Mouse (Mus musculus) midbrain, embryonic 16.5 days (tissue): ENCODE data around the gene Ctsf. TPM values are rescaled to one million over a fixed set of nuclear protein-coding genes. Genes with fewer than 3 reads are reported as not detected.
A peak's percentile ranks its signal among the peaks of the same experiment; 100 is the strongest.
"Not testable (repeated sequence)": the region's sequence is repeated elsewhere in the genome, so short reads cannot be mapped to it uniquely, and the experiment has no call there.

ENCODE experiments used
- ATAC-seq: fragments of 200-750 bp; cut with Nextera tagmentation; 2 replicates; pipeline ENCODE4 v1.8.0; 2017; ENCODE audit warnings: moderate TSS enrichment
- H3K27ac ChIP-seq: fragments of 300-500 bp; sonication (generic); 2 replicates; pipeline ENCODE4 v1.5.1; 2014; ENCODE audit warnings: mild to moderate bottlenecking, low read length, mixed read lengths
- H3K27me3 ChIP-seq: fragments of 300-500 bp; sonication (generic); 2 replicates; pipeline ENCODE4 v1.6.1; 2014; ENCODE audit warnings: low read depth, low read length, mixed read lengths; ENCODE audit not compliant: control insufficient read depth, insufficient read depth
- H3K36me3 ChIP-seq: fragments of 300-500 bp; sonication (generic); 2 replicates; pipeline ENCODE4 v1.6.1; 2014; ENCODE audit warnings: mild to moderate bottlenecking, low read length, moderate library complexity, mixed read lengths; ENCODE audit not compliant: control insufficient read depth, insufficient read depth
- H3K4me1 ChIP-seq: fragments of 300-500 bp; sonication (generic); 2 replicates; pipeline ENCODE4 v1.6.1; 2014; ENCODE audit warnings: mild to moderate bottlenecking, low read length, mixed read lengths; ENCODE audit not compliant: control insufficient read depth, insufficient read depth
- H3K4me2 ChIP-seq: fragments of 300-500 bp; sonication (generic); 2 replicates; pipeline ENCODE4 v1.6.1; 2014; ENCODE audit warnings: mild to moderate bottlenecking, low read length, mixed read lengths
- H3K4me3 ChIP-seq: fragments of 300-500 bp; sonication (generic); 2 replicates; pipeline ENCODE4 v1.5.1; 2014; ENCODE audit warnings: low read depth, mild to moderate bottlenecking, low read length, moderate library complexity, mixed read lengths
- H3K9ac ChIP-seq: fragments of 300-500 bp; sonication (generic); 2 replicates; pipeline ENCODE4 v1.6.1; 2014; ENCODE audit warnings: low read depth, low read length, mixed read lengths
- H3K9me3 ChIP-seq: fragments of 300-500 bp; sonication (generic); replicated peaks from 2 replicates; pipeline ENCODE4 v1.6.1; 2014; ENCODE audit warnings: mild to moderate bottlenecking, low read length, mixed read lengths; ENCODE audit not compliant: control insufficient read depth, poor library complexity, severe bottlenecking
- WGBS: fragments of 180-500 bp; shearing (Covaris S2); extraction: QIAGEN DNeasy Blood & Tissue Kit; methylation state at CpG from one replicate; pipeline ENCODE4 v1.1.7; 2014; 5-methylcytosine and 5-hydroxymethylcytosine counted together
- polyA plus RNA-seq: library from polyadenylated mRNA; unstranded; fragments of >200 nt; fragmentation: Nextera tagmentation; extraction: Ambion mirVana; gene quantifications from 2 replicates; pipeline ENCODE4 v1.2.1, GENCODE M21; 2015

The Ctsf gene
- 85.8 and 87.4 TPM in 2 replicates for polyA plus RNA-seq

DNA sequence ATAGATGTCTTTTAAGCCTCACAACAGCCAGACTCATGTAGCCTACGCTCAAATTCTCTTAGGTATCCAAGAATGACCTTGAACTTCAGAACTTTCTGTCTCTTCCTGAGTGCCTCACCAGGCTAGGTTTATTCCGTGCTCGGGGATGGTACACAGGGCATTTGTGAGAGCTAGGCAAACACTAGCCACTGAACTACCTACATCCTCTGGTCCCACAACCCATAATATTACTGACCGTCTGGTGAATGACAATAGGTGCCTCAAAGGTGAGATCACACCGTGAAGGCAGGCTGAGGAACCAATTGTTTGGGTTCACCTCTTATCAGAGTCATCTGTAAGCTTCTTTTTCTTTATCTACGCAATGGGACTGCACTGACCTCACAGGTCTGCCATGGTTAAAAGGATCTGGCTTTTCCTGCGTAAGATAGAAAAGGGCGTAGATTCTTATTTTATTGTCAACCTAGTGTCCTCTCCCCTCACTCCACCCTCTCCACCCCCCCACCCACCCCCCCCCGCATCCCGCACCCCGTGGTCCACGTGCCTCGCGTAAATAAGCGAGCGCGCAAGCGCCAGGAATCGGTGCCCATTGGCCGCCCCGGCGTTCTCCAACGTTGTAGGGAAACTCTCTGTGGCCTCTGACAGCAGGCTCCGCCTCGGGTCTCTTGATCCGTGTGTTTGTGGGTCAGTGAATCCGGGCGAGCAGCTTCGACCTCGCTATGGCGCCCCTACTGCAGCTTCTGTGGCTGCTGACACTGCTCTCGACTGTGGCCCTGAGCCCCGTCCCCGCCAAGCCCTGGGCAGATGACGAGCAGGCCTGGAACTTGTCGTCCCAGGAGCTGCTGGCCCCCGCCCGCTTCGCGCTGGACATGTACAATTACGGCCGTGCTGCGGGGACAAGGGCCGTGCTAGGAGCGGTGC lies at the start of gene Ctsf:
Gene Ctsf (plus strand): TSS at position 579 of the 918 bp plus-strand sequence.
- 3% methylated on average over 45 of the region's 45 CpGs for WGBS
- Histone ChIP-seq H3K9me3 (no peaks in the 10 kb centered on the region), H3K36me3 (peaks cover 11% of the 10 kb centered on the region), H3K9ac (peak within 1 kb of the TSS; percentile 82), H3K4me1 (peaks cover 12% of the 10 kb centered on the region), H3K27ac (peak within 1 kb of the TSS; percentile 60), H3K4me3 (peak within 1 kb of the TSS; percentile 80), H3K4me2 (peak within 1 kb of the TSS; percentile 98), H3K27me3 (no peaks in the 10 kb centered on the region)
- ATAC-seq = peak; percentile 96

DNA sequence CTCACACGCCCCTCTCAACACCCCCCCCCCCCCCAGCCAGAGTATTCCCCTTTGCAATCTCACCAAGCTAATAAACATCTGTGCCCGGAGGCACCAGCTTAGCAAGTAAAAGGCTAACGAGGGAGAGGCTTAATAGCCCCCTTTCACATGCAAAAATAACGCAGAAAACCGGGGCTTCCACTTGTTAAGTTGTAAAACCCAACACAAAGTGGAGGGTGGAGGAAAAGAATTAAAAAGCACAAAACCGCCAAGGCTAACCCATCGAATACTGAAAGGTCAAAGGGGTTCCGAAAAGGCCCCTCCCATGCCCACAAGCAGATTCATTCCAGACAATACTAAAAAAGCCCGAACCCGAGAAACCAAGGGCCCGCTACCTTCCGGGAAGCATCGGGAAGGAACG lies 44.6 kb upstream of the Ctsf start:
- Histone ChIP-seq H3K9ac (peak overlapping the region; percentile 77), H3K9me3 (no peaks in the 10 kb centered on the region), H3K27ac (peak overlapping the region; percentile 84; the same call in 1 of the 2 replicates), H3K36me3 (no peaks in the 10 kb centered on the region), H3K4me3 (peak overlapping the region; percentile 53), H3K27me3 (no peaks in the 10 kb centered on the region), H3K4me2 (peak overlapping the region; percentile 96), H3K4me1 (peaks cover 22% of the 10 kb centered on the region)
- WGBS = 0% methylated on average over 14 of the region's 14 CpGs
- no peak for ATAC-seq

DNA sequence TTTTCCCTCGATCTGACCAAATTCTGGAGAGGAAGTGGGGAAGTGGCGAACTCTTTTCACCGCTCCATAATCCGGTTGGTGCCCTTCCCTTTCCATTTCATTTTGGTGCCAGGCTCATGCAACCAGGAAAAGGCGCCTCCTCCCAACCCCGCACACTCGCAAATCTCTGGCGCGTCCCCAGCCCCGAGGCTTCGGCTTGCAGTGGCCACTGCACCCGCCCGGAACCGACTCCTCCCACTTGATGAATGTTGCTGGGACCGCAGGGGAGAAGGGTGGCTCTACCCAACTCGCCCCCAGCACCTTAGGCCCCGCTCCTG lies 44.2 kb upstream of the Ctsf start:
- peak overlapping the region; percentile 84 for H3K27ac ChIP-seq

DNA sequence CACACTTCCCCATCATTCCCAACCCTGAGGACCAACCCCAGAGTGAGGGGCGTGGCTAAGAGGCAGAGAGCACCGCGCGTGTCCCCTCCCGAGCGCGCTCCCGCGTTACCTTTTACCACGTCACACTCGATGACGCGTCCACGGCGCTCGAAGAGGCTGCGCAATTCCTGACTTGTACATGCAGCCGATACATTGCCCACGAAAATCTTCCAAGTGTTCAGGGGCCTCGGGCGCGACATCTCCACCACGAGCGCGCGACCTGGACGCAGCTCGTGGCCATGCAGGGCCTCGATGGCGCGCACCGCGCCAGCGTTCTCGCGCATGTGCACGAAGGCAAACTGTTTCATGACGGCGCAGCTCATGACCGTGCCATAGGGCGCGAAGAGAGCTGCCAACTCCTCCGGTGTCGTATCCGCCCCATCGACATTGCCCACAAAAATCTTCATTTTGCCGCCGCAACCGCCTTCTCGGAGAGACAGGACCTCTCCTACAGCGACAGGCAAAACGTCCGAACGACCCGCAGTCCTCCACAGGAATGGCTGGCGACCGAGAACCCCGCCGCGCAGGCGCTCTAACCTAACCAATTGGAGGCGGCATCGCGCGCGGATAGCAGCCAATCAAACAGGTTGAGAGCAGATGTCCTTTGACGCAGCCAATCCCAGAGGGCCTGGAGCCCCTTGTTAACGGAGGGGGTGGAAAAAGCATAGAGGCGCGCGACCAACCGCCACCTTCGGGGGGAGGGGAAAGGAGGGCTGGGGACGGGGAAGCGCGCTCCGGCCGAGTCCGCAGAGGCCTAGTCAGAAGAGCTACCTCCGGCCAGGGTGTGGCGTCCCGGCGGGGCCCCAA lies 43.6 kb upstream of the Ctsf start, which contains the start of the genes Gm21992 and Rbm14:
Gene Gm21992 (minus strand): TSS at position 550 of the 846 bp plus-strand sequence.
Gene Rbm14 (minus strand): TSS at position 572 of the 846 bp plus-strand sequence.
- H3K9ac ChIP-seq = peak within 1 kb of the TSS; percentile 77
- H3K27me3 ChIP-seq = no peaks in the 10 kb centered on the region
- H3K36me3 ChIP-seq = no peaks in the 10 kb centered on the region
- peak within 1 kb of the TSS; percentile 53 for H3K4me3 ChIP-seq
- H3K9me3 ChIP-seq = no peaks in the 10 kb centered on the region
- H3K4me1 ChIP-seq = peaks cover 22% of the 10 kb centered on the region
- H3K27ac ChIP-seq = peak within 1 kb of the TSS; percentile 84
- peak; percentile 99 for ATAC-seq
- peak within 1 kb of the TSS; percentile 96 for H3K4me2 ChIP-seq
- WGBS = under 1% methylated on average over 83 of the region's 83 CpGs

More for the DNA sequence above, 44.2 kb upstream of the Ctsf start:
- Histone ChIP-seq H3K36me3 (no peaks in the 10 kb centered on the region), H3K27me3 (no peaks in the 10 kb centered on the region), H3K9me3 (no peaks in the 10 kb centered on the region), H3K4me3 (peak overlapping the region; percentile 53), H3K4me2 (peak overlapping the region; percentile 96), H3K9ac (peak overlapping the region; percentile 77), H3K4me1 (peaks cover 22% of the 10 kb centered on the region)
- WGBS = under 1% methylated on average over 17 of the region's 17 CpGs
- ATAC-seq = no peak

DNA sequence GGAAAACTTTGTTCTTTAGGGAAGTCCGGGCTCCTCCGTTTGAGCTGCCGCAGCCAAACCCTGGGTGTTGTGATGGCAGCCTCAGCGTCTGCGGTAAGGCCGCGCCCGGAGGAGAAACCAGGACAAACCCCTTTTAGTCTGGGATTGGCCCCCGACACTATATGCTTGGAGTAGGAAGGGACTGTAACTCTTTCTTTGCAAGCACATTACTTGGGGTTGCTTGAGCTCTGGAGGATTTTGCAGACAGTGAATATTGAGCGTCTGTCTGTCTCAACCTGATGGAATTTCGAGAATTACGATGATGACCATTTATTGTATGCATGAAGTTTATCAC lies 43.1 kb upstream of the Ctsf start:
- Histone ChIP-seq H3K27ac (peak overlapping the region; percentile 84), H3K27me3 (no peaks in the 10 kb centered on the region), H3K4me2 (peak overlapping the region; percentile 51), H3K4me3 (peak overlapping the region; percentile 53), H3K9me3 (no peaks in the 10 kb centered on the region), H3K4me1 (peaks cover 22% of the 10 kb centered on the region), H3K36me3 (no peaks in the 10 kb centered on the region), H3K9ac (peak overlapping the region; percentile 74)
- no peak for ATAC-seq
- 5% methylated on average over 12 of the region's 12 CpGs for WGBS

DNA sequence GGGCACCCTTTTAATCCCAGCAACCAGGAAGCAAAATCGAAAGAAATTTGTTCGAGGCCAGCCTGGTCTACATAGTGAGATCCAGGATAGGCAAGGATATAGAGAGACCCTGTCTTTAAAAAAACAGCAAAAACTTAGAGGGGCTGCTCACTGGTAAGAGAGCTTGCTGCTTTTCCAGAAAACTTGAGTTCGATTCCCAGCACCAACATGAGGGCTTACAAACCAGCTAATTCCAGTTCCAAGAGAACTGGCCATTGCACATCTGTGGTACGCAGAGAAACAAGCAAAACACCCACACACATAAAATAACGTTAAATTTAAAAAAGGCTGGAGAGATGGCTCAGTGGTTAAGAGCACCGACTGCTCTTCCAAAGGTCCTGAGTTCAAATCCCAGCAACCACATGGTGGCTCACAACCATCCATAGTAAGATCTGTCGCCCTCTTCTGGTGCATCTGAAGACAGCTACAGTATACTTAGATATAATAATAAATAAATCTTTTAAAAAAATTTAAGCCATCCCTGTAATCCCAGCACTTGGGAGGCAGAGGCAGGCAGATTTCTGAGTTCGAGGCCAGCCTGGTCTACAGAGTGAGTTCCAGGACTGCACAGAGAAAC lies 42.5 kb upstream of the Ctsf start:
- peak overlapping the region; percentile 84; the same call in 1 of the 2 replicates for H3K27ac ChIP-seq
- ATAC-seq = not testable (repeated sequence)
- WGBS = 82% methylated on average over 8 of the region's 8 CpGs

DNA sequence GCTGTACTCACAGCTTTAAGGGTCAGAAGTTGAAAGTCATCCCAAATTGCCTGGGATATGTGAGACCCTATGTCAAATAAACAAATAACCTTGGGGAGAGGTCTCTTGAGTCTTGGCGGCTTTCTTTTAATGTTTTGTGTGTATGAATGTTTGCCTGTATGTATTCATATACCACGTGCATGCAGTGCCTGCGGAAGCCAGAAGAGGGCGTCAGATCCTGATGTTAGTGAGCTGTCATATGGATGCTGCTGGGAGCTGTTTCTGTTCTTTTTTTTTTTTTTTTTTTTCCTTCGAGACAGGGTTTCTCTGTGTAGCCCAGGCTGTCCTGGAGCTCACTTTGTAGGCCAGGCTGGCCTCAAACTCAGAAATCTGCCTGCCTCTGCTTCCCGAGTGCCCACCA lies 41.9 kb upstream of the Ctsf start:
- Histone ChIP-seq H3K36me3 (no peaks in the 10 kb centered on the region), H3K9ac (no peak overlapping the region), H3K4me3 (no peak overlapping the region), H3K4me2 (no peak overlapping the region), H3K9me3 (no peaks in the 10 kb centered on the region), H3K4me1 (peaks cover 21% of the 10 kb centered on the region), H3K27ac (no peak overlapping the region), H3K27me3 (no peaks in the 10 kb centered on the region)
- 79% methylated on average over 6 of the region's 6 CpGs for WGBS
- ATAC-seq = no peak

More for the DNA sequence above, 42.5 kb upstream of the Ctsf start:
- Histone ChIP-seq H3K9ac (peak overlapping the region; percentile 74; the same call in 1 of the 2 replicates), H3K4me2 (peak overlapping the region; percentile 51), H3K4me1 (peaks cover 22% of the 10 kb centered on the region), H3K4me3 (peak overlapping the region; percentile 53)
- not testable (repeated sequence) for H3K36me3 ChIP-seq, H3K9me3 ChIP-seq, H3K27me3 ChIP-seq

DNA sequence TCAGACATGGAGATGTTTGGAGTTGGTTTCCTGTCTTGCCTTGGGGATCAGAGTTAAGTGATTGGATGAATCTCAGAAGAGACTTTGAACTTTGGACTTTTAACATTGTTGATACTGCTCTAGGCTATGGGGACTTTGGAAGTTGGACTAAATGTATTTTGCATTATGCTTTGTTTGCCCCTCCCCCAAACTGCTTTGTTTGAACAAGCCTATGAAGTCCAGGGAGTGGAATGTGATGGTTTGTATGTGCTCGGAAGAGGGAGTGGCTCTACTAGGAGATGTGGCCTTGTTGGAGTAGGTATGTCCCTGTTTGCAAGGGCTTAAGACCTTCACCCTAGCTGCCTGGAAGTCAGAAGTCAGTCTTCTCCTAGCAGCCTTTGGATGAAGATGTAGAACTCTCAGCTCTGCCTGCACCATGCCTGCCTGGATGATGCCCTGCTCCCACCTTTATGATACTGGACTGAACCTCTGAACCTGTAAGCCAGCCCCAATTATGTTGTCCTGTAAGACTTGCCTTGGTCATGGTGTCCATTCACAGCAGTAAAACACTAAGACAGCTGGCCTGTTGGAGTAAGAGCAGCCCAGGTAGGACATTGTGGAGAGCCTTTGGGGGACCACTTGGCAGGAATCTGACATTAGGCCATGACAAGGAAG lies 37.6 kb upstream of the Ctsf start:
- Histone ChIP-seq H3K9ac (no peak overlapping the region), H3K4me2 (no peak overlapping the region), H3K9me3 (no peaks in the 10 kb centered on the region), H3K4me1 (peaks cover under 1% of the 10 kb centered on the region; the same call in 1 of the 2 replicates), H3K4me3 (no peak overlapping the region), H3K27ac (no peak overlapping the region), H3K27me3 (no peaks in the 10 kb centered on the region), H3K36me3 (no peaks in the 10 kb centered on the region)
- ATAC-seq = no peak
- WGBS = 73% methylated on average over 1 of the region's 1 CpGs
